25 mouse cellular contexts compared by ENCODE assay signal in genomic region chr6:140701259-140701658, GRCm38 (mm10). TPM values are rescaled to one million over a fixed set of nuclear protein-coding genes. Genes with fewer than 3 reads are reported as not detected.
"Had no signal": no experiment of that assay in that cellular context is flagged by ENCODE, and none has a peak within 500 bp of the region (broad histone marks: within the 10 kb centered on the region; RNA-seq: fewer than 3 reads in every experiment).

No protein-coding gene starts in this region.

- H3K9me3 ChIP-seq: liver, embryonic 12.5 days; liver, embryonic 15.5 days; midbrain, embryonic 12.5 days; midbrain, embryonic 15.5 days had no signal

- H3K27me3 ChIP-seq: kidney, embryonic 15.5 days; liver, embryonic 12.5 days; liver, embryonic 15.5 days; midbrain, embryonic 12.5 days; midbrain, embryonic 15.5 days; neural tube, embryonic 13.5 days had no signal

- ATAC-seq: liver, embryonic 12.5 days; midbrain, embryonic 15.5 days had no signal

- H3K4me3 ChIP-seq: kidney, embryonic 15.5 days; left cerebral cortex, adult 2 months; liver, embryonic 12.5 days; liver, embryonic 15.5 days; midbrain, embryonic 12.5 days; midbrain, embryonic 15.5 days; neural tube, embryonic 13.5 days had no signal

- H3K9ac ChIP-seq: kidney, embryonic 15.5 days; liver, embryonic 12.5 days; liver, embryonic 15.5 days; midbrain, embryonic 12.5 days; midbrain, embryonic 15.5 days; neural tube, embryonic 13.5 days had no signal

- H3K27ac ChIP-seq: kidney, embryonic 15.5 days; left cerebral cortex, adult 2 months; liver, embryonic 12.5 days; liver, embryonic 15.5 days; midbrain, embryonic 12.5 days; midbrain, embryonic 15.5 days; neural tube, embryonic 13.5 days; stomach, postnatal 0 days had no signal

- H3K4me1 ChIP-seq: kidney, embryonic 15.5 days; liver, embryonic 12.5 days; liver, embryonic 15.5 days; midbrain, embryonic 12.5 days; midbrain, embryonic 15.5 days had no signal

- H3K4me2 ChIP-seq: kidney, embryonic 15.5 days; liver, embryonic 12.5 days; liver, embryonic 15.5 days; midbrain, embryonic 12.5 days; midbrain, embryonic 15.5 days; neural tube, embryonic 13.5 days had no signal

- H3K36me3 ChIP-seq: kidney, embryonic 15.5 days; liver, embryonic 12.5 days; liver, embryonic 15.5 days; midbrain, embryonic 12.5 days; midbrain, embryonic 15.5 days; neural tube, embryonic 13.5 days had no signal

- DNase-seq: kidney, adult 11 months; kidney, adult 8-10 months; kidney, postnatal 10 days; kidney, postnatal 36 days; layer of hippocampus, postnatal 36 days; liver; lung, adult 2 months; lung, postnatal 14 days; lung, postnatal 4 days; retina, postnatal 1 day; right cerebral cortex, postnatal 25 days; spleen, adult 18-20 months; thymus, adult 2 months; thymus, postnatal 14 days; thymus, postnatal 4 days had no signal

RNA-seq across cellular contexts. Expression of gene Gm11077, which starts 27.8 kb away (rescaled TPM):
- polyA plus RNA-seq: kidney, embryonic 15.5 days; liver, embryonic 12.5 days; liver, embryonic 15.5 days; lung, adult 2 months; lung, embryonic 16.5 days; midbrain, embryonic 12.5 days; midbrain, embryonic 15.5 days; neural tube, embryonic 13.5 days; stomach, embryonic 14.5 days; stomach, postnatal 0 days; thymus, adult 2 months had no signal
